Mouse (Mus musculus) forebrain, embryonic 12.5 days (tissue): ENCODE data around the gene Ctnnbl1. TPM values are rescaled to one million over a fixed set of nuclear protein-coding genes. Genes with fewer than 3 reads are reported as not detected.

Experiments used
- ATAC-seq: fragments of 200-750 bp; cut with Nextera tagmentation; 2 replicates; pipeline ENCODE4 v1.8.0; 2017; ENCODE audit warnings: moderate TSS enrichment; ENCODE audit not compliant: low FRiP score
- H3K27ac ChIP-seq: fragments of 300-500 bp; sonication (generic); 2 replicates; pipeline ENCODE4 v1.5.1; 2016; ENCODE audit warnings: mild to moderate bottlenecking
- H3K27me3 ChIP-seq: fragments of 300-500 bp; sonication (generic); 2 replicates; pipeline ENCODE4 v1.6.1; 2016; ENCODE audit warnings: mild to moderate bottlenecking
- H3K36me3 ChIP-seq: fragments of 300-500 bp; sonication (generic); replicated peaks from 2 replicates; pipeline ENCODE4 v1.6.1; 2016; ENCODE audit warnings: mild to moderate bottlenecking
- H3K4me1 ChIP-seq: fragments of 300-500 bp; sonication (generic); 2 replicates; pipeline ENCODE4 v1.6.1; 2016
- H3K4me2 ChIP-seq: fragments of 300-500 bp; sonication (generic); 2 replicates; pipeline ENCODE4 v1.6.1; 2016; ENCODE audit warnings: mild to moderate bottlenecking, moderate library complexity
- H3K4me3 ChIP-seq: fragments of 300-500 bp; sonication (generic); replicated peaks from 2 replicates; pipeline ENCODE4 v1.5.1; 2016; ENCODE audit warnings: mild to moderate bottlenecking
- H3K9ac ChIP-seq: fragments of 300-500 bp; sonication (generic); 2 replicates; pipeline ENCODE4 v1.6.1; 2016; ENCODE audit warnings: mild to moderate bottlenecking
- H3K9me3 ChIP-seq: fragments of 300-500 bp; sonication (generic); 2 replicates; pipeline ENCODE4 v1.6.1; 2016
- WGBS: fragments of 180-500 bp; shearing (Covaris S2); methylation state at CpG from one replicate; pipeline ENCODE4 v1.1.7; 2016; 5-methylcytosine and 5-hydroxymethylcytosine counted together
- polyA plus RNA-seq: library from polyadenylated mRNA; unstranded; fragments of >200 nt; fragmentation: Nextera tagmentation; extraction: Ambion mirVana; gene quantifications from 2 replicates; pipeline ENCODE4 v1.2.1, GENCODE M21; 2016

Ctnnbl1 gene
- polyA plus RNA-seq, 1 experiment from 2014 or later, result 100 TPM

- H3K36me3 ChIP-seq, result no peaks in the 10 kb centered on the region
- H3K4me2 ChIP-seq, result no peak overlapping the region
- H3K9ac ChIP-seq, result no peak overlapping the region
- no peaks in the 10 kb centered on the region for H3K9me3 ChIP-seq
- no peaks in the 10 kb centered on the region for H3K27me3 ChIP-seq
- ATAC-seq, result no peak
- H3K27ac ChIP-seq, result no peak overlapping the region
- peaks cover 4% of the 10 kb centered on the region for H3K4me1 ChIP-seq
- H3K4me3 ChIP-seq, result no peak overlapping the region
- 80% methylated on average over 6 of the region's 6 CpGs for WGBS
Measured at GRCm38 (mm10) chr2:157712677-157713076, 24.5 kb upstream of the Ctnnbl1 start.

GRCm38 (mm10) chr2:157715586-157716191, 21.5 kb upstream of the Ctnnbl1 start:
- 67% methylated on average over 12 of the region's 12 CpGs for WGBS
- no peak for ATAC-seq
- Histone ChIP-seq H3K27ac (no peak overlapping the region), H3K9ac (no peak overlapping the region), H3K36me3 (no peaks in the 10 kb centered on the region), H3K4me1 (no peaks in the 10 kb centered on the region), H3K27me3 (no peaks in the 10 kb centered on the region), H3K9me3 (no peaks in the 10 kb centered on the region), H3K4me3 (no peak overlapping the region), H3K4me2 (no peak overlapping the region)

GRCm38 (mm10) chr2:157718441-157718840, 18.8 kb upstream of the Ctnnbl1 start:
- Histone ChIP-seq H3K9ac (no peak overlapping the region), H3K36me3 (no peaks in the 10 kb centered on the region), H3K4me1 (no peaks in the 10 kb centered on the region), H3K4me2 (no peak overlapping the region), H3K9me3 (no peaks in the 10 kb centered on the region), H3K27me3 (no peaks in the 10 kb centered on the region), H3K27ac (no peak overlapping the region), H3K4me3 (no peak overlapping the region)
- no peak for ATAC-seq
- 57% methylated on average over 4 of the region's 4 CpGs for WGBS

- Histone ChIP-seq H3K27ac (peak overlapping the region; percentile 43), H3K36me3 (no peaks in the 10 kb centered on the region), H3K4me3 (no peak overlapping the region), H3K27me3 (no peaks in the 10 kb centered on the region), H3K4me1 (peaks cover 12% of the 10 kb centered on the region), H3K9ac (no peak overlapping the region), H3K9me3 (no peaks in the 10 kb centered on the region), H3K4me2 (no peak overlapping the region)
- ATAC-seq, result peak; percentile 60; the same call in 1 of the 2 replicates
- WGBS, result 58% methylated on average over 8 of the region's 8 CpGs
Measured at GRCm38 (mm10) chr2:157723883-157724573, 13.2 kb upstream of the Ctnnbl1 start.

GRCm38 (mm10) chr2:157724574-157724914, 12.7 kb upstream of the Ctnnbl1 start:
- H3K4me3 ChIP-seq, result no peak overlapping the region
- no peaks in the 10 kb centered on the region for H3K9me3 ChIP-seq
- H3K9ac ChIP-seq, result no peak overlapping the region
- ATAC-seq, result no peak
- H3K36me3 ChIP-seq, result no peaks in the 10 kb centered on the region
- H3K27ac ChIP-seq, result peak overlapping the region; percentile 43; the same call in 1 of the 2 replicates
- no peaks in the 10 kb centered on the region for H3K27me3 ChIP-seq
- 66% methylated on average over 5 of the region's 5 CpGs for WGBS
- H3K4me1 ChIP-seq, result peaks cover 12% of the 10 kb centered on the region
- no peak overlapping the region for H3K4me2 ChIP-seq

- ATAC-seq, result no peak
Measured at GRCm38 (mm10) chr2:157744619-157745018, 7.4 kb downstream of the Ctnnbl1 start.

GRCm38 (mm10) chr2:157745735-157746134, 8.5 kb downstream of the Ctnnbl1 start:
- H3K4me2 ChIP-seq, result no peak overlapping the region
- no peak overlapping the region for H3K9ac ChIP-seq
- no peak overlapping the region for H3K4me3 ChIP-seq
- no peak overlapping the region for H3K27ac ChIP-seq
- no peaks in the 10 kb centered on the region for H3K9me3 ChIP-seq
- H3K4me1 ChIP-seq, result peaks cover 32% of the 10 kb centered on the region
- WGBS, result 96% methylated on average over 4 of the region's 4 CpGs
- peaks cover 3% of the 10 kb centered on the region; the same call in 1 of the 2 replicates for H3K36me3 ChIP-seq
- ATAC-seq, result no peak
- no peaks in the 10 kb centered on the region for H3K27me3 ChIP-seq

More at GRCm38 (mm10) chr2:157744619-157745018, 7.4 kb downstream of the Ctnnbl1 start:
- Histone ChIP-seq H3K4me1 (peaks cover 23% of the 10 kb centered on the region), H3K27ac (no peak overlapping the region), H3K27me3 (no peaks in the 10 kb centered on the region), H3K9me3 (no peaks in the 10 kb centered on the region), H3K4me2 (no peak overlapping the region), H3K9ac (no peak overlapping the region), H3K36me3 (peaks cover 2% of the 10 kb centered on the region; the same call in 1 of the 2 replicates), H3K4me3 (no peak overlapping the region)
- WGBS, result 87% methylated on average over 7 of the region's 7 CpGs

GRCm38 (mm10) chr2:157746558-157746957, 9.4 kb downstream of the Ctnnbl1 start:
- no peak overlapping the region for H3K27ac ChIP-seq

GRCm38 (mm10) chr2:157747989-157748388, 10.8 kb downstream of the Ctnnbl1 start:
- ATAC-seq, result no peak
- Histone ChIP-seq H3K4me3 (no peak overlapping the region), H3K4me1 (peaks cover 47% of the 10 kb centered on the region), H3K27ac (no peak overlapping the region), H3K4me2 (no peak overlapping the region), H3K27me3 (no peaks in the 10 kb centered on the region), H3K36me3 (0 out of 2 replicates have a peak, but pooled peaks cover 3% of the 10 kb centered on the region), H3K9me3 (no peaks in the 10 kb centered on the region), H3K9ac (no peak overlapping the region)
- 76% methylated on average over 2 of the region's 2 CpGs for WGBS

More at GRCm38 (mm10) chr2:157746558-157746957, 9.4 kb downstream of the Ctnnbl1 start:
- Histone ChIP-seq H3K4me3 (no peak overlapping the region), H3K9ac (no peak overlapping the region), H3K4me1 (peaks cover 36% of the 10 kb centered on the region), H3K4me2 (no peak overlapping the region), H3K36me3 (peaks cover 3% of the 10 kb centered on the region; the same call in 1 of the 2 replicates), H3K9me3 (no peaks in the 10 kb centered on the region), H3K27me3 (no peaks in the 10 kb centered on the region)
- WGBS, result 85% methylated on average over 9 of the region's 9 CpGs
- no peak for ATAC-seq

- no peak overlapping the region for H3K4me3 ChIP-seq
- H3K27me3 ChIP-seq, result no peaks in the 10 kb centered on the region
- H3K27ac ChIP-seq, result peak overlapping the region; percentile 90
- H3K36me3 ChIP-seq, result 0 out of 2 replicates have a peak, but pooled peaks cover 3% of the 10 kb centered on the region
- 86% methylated on average over 8 of the region's 8 CpGs for WGBS
- H3K4me2 ChIP-seq, result no peak overlapping the region
- H3K9me3 ChIP-seq, result no peaks in the 10 kb centered on the region
- no peak overlapping the region for H3K9ac ChIP-seq
- ATAC-seq, result no peak
- H3K4me1 ChIP-seq, result peaks cover 65% of the 10 kb centered on the region
Measured at GRCm38 (mm10) chr2:157750481-157750880, 13.3 kb downstream of the Ctnnbl1 start.

- ATAC-seq, result no peak
- no peaks in the 10 kb centered on the region for H3K27me3 ChIP-seq
- H3K36me3 ChIP-seq, result 0 out of 2 replicates have a peak, but pooled peaks cover 3% of the 10 kb centered on the region
- H3K4me1 ChIP-seq, result peaks cover 67% of the 10 kb centered on the region
- H3K27ac ChIP-seq, result peak overlapping the region; percentile 90
- H3K9ac ChIP-seq, result peak overlapping the region; percentile 40; the same call in 1 of the 2 replicates
- H3K4me3 ChIP-seq, result no peak overlapping the region
- WGBS, result 69% methylated on average over 12 of the region's 12 CpGs
- no peaks in the 10 kb centered on the region for H3K9me3 ChIP-seq
- peak overlapping the region; percentile 32 for H3K4me2 ChIP-seq
Measured at GRCm38 (mm10) chr2:157750926-157751588, 13.9 kb downstream of the Ctnnbl1 start.

GRCm38 (mm10) chr2:157751589-157752373, 14.6 kb downstream of the Ctnnbl1 start:
- H3K4me1 ChIP-seq, result peaks cover 64% of the 10 kb centered on the region
- H3K4me3 ChIP-seq, result no peak overlapping the region
- H3K36me3 ChIP-seq, result 0 out of 2 replicates have a peak, but pooled peaks cover 3% of the 10 kb centered on the region
- H3K27me3 ChIP-seq, result no peaks in the 10 kb centered on the region
- ATAC-seq, result peak; percentile 72
- peak overlapping the region; percentile 40; the same call in 1 of the 2 replicates for H3K9ac ChIP-seq
- 48% methylated on average over 22 of the region's 22 CpGs for WGBS
- H3K9me3 ChIP-seq, result no peaks in the 10 kb centered on the region
- peak overlapping the region; percentile 32 for H3K4me2 ChIP-seq
- H3K27ac ChIP-seq, result peak overlapping the region; percentile 90
